Mouse (Mus musculus): ENCODE measurements around the gene Cpxm2. TPM values are rescaled to one million over a fixed set of nuclear protein-coding genes. Genes with fewer than 3 reads are reported as not detected.

Cpxm2 gene
- polyA plus RNA-seq, 1 experiment: not detected

DNA sequence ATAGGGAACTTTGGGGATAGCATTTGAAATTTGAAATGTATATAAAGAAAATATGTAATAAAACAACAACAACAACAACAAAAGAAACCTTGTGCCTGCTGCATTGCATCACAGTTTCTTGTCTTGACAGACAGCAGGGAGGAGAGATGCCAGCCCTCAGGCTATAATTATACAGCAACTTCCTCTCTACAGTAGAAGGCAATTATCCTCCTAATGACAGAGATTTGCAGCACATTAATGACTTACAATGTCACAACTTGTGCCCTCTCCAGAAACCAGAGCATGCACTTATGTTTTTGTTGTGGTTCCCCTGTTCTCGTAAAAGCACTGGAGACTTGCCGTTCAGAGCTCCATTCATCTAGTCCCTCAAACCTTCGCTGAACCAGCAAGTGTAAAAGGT, 44.2 kb downstream of the Cpxm2 start:
- no peaks in the 10 kb centered on the region for H3K79me3 ChIP-seq (ENCODE audit: low read depth)
- TF ChIP-seq MAX (IDR thresholded peaks at IDR 0.05) (no peak), FOSL1 (IDR thresholded peaks at IDR 0.05; ENCODE audit: insufficient read depth, low read length, poor library complexity, severe bottlenecking) (no peak), MYOD1 (IDR thresholded peaks at IDR 0.05; ENCODE audit: control insufficient read depth, insufficient read length, low read depth) (no peak), CTCF (IDR thresholded peaks at IDR 0.05; ENCODE audit: control insufficient read depth, insufficient read depth, insufficient read length) (no peak)
- H3K4me3 ChIP-seq (ENCODE audit: insufficient read depth, poor library complexity, severe bottlenecking): no peak overlapping the region
- no peak overlapping the region for H3ac ChIP-seq (ENCODE audit: control insufficient read depth, insufficient read length, low read depth)
- H3K36me3 ChIP-seq (ENCODE audit: control insufficient read depth, insufficient read depth): no peaks in the 10 kb centered on the region
- no peaks in the 10 kb centered on the region for H3K79me2 ChIP-seq (ENCODE audit: control insufficient read depth, insufficient read depth)
- peaks cover 8% of the 10 kb centered on the region for H3K27me3 ChIP-seq (ENCODE audit: control insufficient read depth, insufficient read depth, insufficient read length)

DNA sequence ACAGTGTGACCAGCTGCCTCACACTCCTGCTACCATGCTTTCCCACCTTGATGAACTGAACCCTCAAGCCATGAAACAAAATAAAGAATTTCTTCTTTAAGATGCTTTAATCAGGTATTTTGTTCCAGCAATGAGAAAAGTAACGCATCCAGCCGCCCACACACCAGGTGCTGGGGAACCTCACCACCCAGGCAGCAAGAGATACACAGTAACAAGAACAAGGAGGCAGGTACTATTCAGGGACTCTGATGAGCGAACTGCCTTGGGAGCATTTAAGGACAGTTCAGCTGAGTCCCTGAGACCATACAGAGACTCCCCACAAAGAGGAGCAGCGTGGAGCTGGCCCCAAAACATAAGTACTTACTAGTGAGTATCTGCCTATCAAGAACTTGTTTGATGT, 47.6 kb downstream of the Cpxm2 start:
- Histone ChIP-seq H3K4me3 (ENCODE audit: insufficient read depth, poor library complexity, severe bottlenecking) (no peak overlapping the region), H3K36me3 (ENCODE audit: control insufficient read depth, insufficient read depth) (no peaks in the 10 kb centered on the region), H3K79me3 (ENCODE audit: low read depth) (no peaks in the 10 kb centered on the region), H3ac (ENCODE audit: control insufficient read depth, insufficient read length, low read depth) (no peak overlapping the region), H3K79me2 (ENCODE audit: control insufficient read depth, insufficient read depth) (no peaks in the 10 kb centered on the region), H3K27me3 (ENCODE audit: control insufficient read depth, insufficient read depth, insufficient read length) (peaks cover 3% of the 10 kb centered on the region)
- no peak for TF ChIP-seq CEBPB (IDR thresholded peaks at IDR 0.05; ENCODE audit: low read depth)
- TF ChIP-seq CTCF (IDR thresholded peaks at IDR 0.05; ENCODE audit: control insufficient read depth, insufficient read depth, insufficient read length): no peak
- no peak for TF ChIP-seq MYOD1 (IDR thresholded peaks at IDR 0.05; ENCODE audit: control insufficient read depth, insufficient read length, low read depth)
- no peak for TF ChIP-seq FOSL1 (IDR thresholded peaks at IDR 0.05; ENCODE audit: insufficient read depth, low read length, poor library complexity, severe bottlenecking)
- no peak for TF ChIP-seq MAX (IDR thresholded peaks at IDR 0.05)
- TF ChIP-seq USF1 (IDR thresholded peaks at IDR 0.05; ENCODE audit: low read depth): no peak
- no peak for TF ChIP-seq MYOG (IDR thresholded peaks at IDR 0.05; ENCODE audit: control insufficient read depth, extremely low read depth, insufficient read length)

DNA sequence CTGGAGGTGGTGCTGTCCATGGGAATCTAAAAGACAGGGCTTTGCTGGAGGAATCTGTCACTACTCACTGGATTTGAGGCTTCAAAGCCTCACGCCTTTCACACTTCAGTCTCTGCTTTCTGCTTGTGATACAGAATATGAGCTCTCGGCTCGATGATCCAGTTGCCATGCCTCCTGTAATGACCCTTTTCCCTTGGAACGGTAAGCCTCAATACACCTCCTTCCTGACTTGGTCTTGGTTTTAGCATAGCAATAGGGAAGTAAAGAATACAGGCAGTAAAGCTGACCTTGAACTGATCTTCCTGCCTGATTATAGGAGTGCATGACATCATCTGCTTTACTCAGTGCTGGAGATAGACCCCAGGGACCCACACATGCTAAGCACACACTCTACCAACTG, 49.2 kb downstream of the Cpxm2 start:
- H3K79me2 ChIP-seq (ENCODE audit: control insufficient read depth, insufficient read depth): no peaks in the 10 kb centered on the region
- H3K36me3 ChIP-seq (ENCODE audit: control insufficient read depth, insufficient read depth): no peaks in the 10 kb centered on the region
- H3K79me3 ChIP-seq (ENCODE audit: low read depth): no peaks in the 10 kb centered on the region
- no peak overlapping the region for H3ac ChIP-seq (ENCODE audit: control insufficient read depth, insufficient read length, low read depth)
- TF ChIP-seq CTCF (IDR thresholded peaks at IDR 0.05; ENCODE audit: control insufficient read depth, insufficient read depth, insufficient read length): no peak
- no peak for TF ChIP-seq MAX (IDR thresholded peaks at IDR 0.05)
- no peak for TF ChIP-seq USF1 (IDR thresholded peaks at IDR 0.05; ENCODE audit: low read depth)
- no peak for TF ChIP-seq CEBPB (IDR thresholded peaks at IDR 0.05; ENCODE audit: low read depth)
- TF ChIP-seq MYOD1 (IDR thresholded peaks at IDR 0.05; ENCODE audit: control insufficient read depth, insufficient read length, low read depth): no peak
- no peak for TF ChIP-seq FOSL1 (IDR thresholded peaks at IDR 0.05; ENCODE audit: insufficient read depth, low read length, poor library complexity, severe bottlenecking)
- TF ChIP-seq MYOG (IDR thresholded peaks at IDR 0.05; ENCODE audit: control insufficient read depth, extremely low read depth, insufficient read length): no peak
- no peak overlapping the region for H3K4me3 ChIP-seq (ENCODE audit: insufficient read depth, poor library complexity, severe bottlenecking)
- peaks cover 3% of the 10 kb centered on the region for H3K27me3 ChIP-seq (ENCODE audit: control insufficient read depth, insufficient read depth, insufficient read length)

DNA sequence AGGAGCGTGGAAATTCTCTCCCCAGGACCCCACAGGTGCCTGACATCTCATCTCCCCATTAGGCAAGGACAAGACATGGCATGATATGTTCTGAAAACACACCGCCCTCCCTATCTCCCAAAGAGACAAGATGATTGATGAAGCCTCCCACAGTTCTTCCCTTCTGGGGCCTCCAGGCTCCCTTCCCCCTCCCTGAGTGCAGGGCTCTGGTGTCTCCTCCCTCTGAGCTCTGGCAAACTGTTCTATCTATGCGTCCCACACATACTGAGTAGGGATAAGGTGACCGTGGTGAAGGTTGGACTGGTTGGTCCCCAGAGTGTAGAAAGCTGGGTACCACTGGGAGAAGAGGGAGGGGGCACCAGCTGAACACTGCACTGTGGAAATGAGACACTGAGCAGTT, 56.1 kb downstream of the Cpxm2 start:
- H3K79me2 ChIP-seq (ENCODE audit: control insufficient read depth, insufficient read depth): no peaks in the 10 kb centered on the region
- H3K4me3 ChIP-seq (ENCODE audit: insufficient read depth, poor library complexity, severe bottlenecking): no peak overlapping the region
- no peaks in the 10 kb centered on the region for H3K36me3 ChIP-seq (ENCODE audit: control insufficient read depth, insufficient read depth)
- H3ac ChIP-seq (ENCODE audit: control insufficient read depth, insufficient read length, low read depth): no peak overlapping the region
- no peaks in the 10 kb centered on the region for H3K79me3 ChIP-seq (ENCODE audit: low read depth)
- H3K27me3 ChIP-seq (ENCODE audit: control insufficient read depth, insufficient read depth, insufficient read length): peaks cover 11% of the 10 kb centered on the region
- TF ChIP-seq MYOG (IDR thresholded peaks at IDR 0.05; ENCODE audit: control insufficient read depth, extremely low read depth, insufficient read length): no peak
- TF ChIP-seq USF1 (IDR thresholded peaks at IDR 0.05; ENCODE audit: low read depth): no peak
- no peak for TF ChIP-seq MAX (IDR thresholded peaks at IDR 0.05)
- TF ChIP-seq CTCF (IDR thresholded peaks at IDR 0.05; ENCODE audit: control insufficient read depth, insufficient read depth, insufficient read length): no peak
- TF ChIP-seq MYOD1 (IDR thresholded peaks at IDR 0.05; ENCODE audit: control insufficient read depth, insufficient read length, low read depth): no peak
- no peak for TF ChIP-seq CEBPB (IDR thresholded peaks at IDR 0.05; ENCODE audit: low read depth)
- TF ChIP-seq FOSL1 (IDR thresholded peaks at IDR 0.05; ENCODE audit: insufficient read depth, low read length, poor library complexity, severe bottlenecking): no peak

DNA sequence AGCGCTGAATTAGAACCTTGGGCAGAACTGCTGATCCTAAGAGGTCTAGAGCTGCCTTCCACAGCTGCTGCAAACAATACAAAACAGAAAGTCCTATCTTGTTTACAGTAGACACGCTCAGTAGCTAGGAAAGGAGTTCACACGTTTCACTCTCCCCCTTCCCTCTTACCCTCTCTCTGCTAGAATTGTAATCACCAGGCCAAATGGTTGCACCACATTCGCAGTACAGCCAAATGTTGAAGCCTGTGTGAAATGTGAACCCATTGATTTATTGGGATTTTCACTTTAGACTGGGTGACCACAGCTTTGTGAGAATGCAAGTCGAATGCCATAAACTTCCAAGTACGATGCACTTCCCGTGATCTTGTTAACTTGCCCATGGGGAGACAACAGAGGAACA, 59.9 kb downstream of the Cpxm2 start:
- H3ac ChIP-seq (ENCODE audit: control insufficient read depth, insufficient read length, low read depth): no peak overlapping the region
- H3K27me3 ChIP-seq (ENCODE audit: control insufficient read depth, insufficient read depth, insufficient read length): peaks cover 11% of the 10 kb centered on the region
- no peaks in the 10 kb centered on the region for H3K79me3 ChIP-seq (ENCODE audit: low read depth)
- TF ChIP-seq MYOG (IDR thresholded peaks at IDR 0.05; ENCODE audit: control insufficient read depth, extremely low read depth, insufficient read length) (no peak), USF1 (IDR thresholded peaks at IDR 0.05; ENCODE audit: low read depth) (no peak), FOSL1 (IDR thresholded peaks at IDR 0.05; ENCODE audit: insufficient read depth, low read length, poor library complexity, severe bottlenecking) (no peak), CEBPB (IDR thresholded peaks at IDR 0.05; ENCODE audit: low read depth) (no peak), MYOD1 (IDR thresholded peaks at IDR 0.05; ENCODE audit: control insufficient read depth, insufficient read length, low read depth) (no peak), MAX (IDR thresholded peaks at IDR 0.05) (no peak), CTCF (IDR thresholded peaks at IDR 0.05; ENCODE audit: control insufficient read depth, insufficient read depth, insufficient read length) (no peak)
- H3K4me3 ChIP-seq (ENCODE audit: insufficient read depth, poor library complexity, severe bottlenecking): no peak overlapping the region
- H3K79me2 ChIP-seq (ENCODE audit: control insufficient read depth, insufficient read depth): no peaks in the 10 kb centered on the region
- H3K36me3 ChIP-seq (ENCODE audit: control insufficient read depth, insufficient read depth): no peaks in the 10 kb centered on the region

DNA sequence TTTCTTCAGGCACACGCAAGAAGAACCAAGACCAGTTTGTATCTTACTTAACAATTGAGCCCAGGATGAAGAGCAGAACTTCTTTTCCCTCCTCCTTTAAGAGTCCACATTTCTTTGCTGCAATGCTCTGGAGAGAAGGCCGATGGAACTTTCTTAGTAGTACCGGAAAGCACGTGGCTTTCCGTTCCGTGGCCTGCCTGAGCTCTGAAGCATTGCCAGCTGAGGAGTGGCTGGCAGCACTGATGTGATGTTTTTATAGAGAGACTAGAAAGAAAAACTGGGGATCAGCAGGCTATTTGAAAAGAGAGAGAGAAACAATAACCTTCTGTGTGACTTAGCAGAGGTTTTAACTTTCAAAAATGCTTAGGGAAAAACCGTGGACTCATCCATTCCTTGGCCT, 63.0 kb downstream of the Cpxm2 start:
- TF ChIP-seq MAX (IDR thresholded peaks at IDR 0.05) (no peak), CTCF (IDR thresholded peaks at IDR 0.05; ENCODE audit: control insufficient read depth, insufficient read depth, insufficient read length) (no peak), FOSL1 (IDR thresholded peaks at IDR 0.05; ENCODE audit: insufficient read depth, low read length, poor library complexity, severe bottlenecking) (no peak), CEBPB (IDR thresholded peaks at IDR 0.05; ENCODE audit: low read depth) (no peak), USF1 (IDR thresholded peaks at IDR 0.05; ENCODE audit: low read depth) (no peak), MYOD1 (IDR thresholded peaks at IDR 0.05; ENCODE audit: control insufficient read depth, insufficient read length, low read depth) (no peak), MYOG (IDR thresholded peaks at IDR 0.05; ENCODE audit: control insufficient read depth, extremely low read depth, insufficient read length) (no peak)
- Histone ChIP-seq H3K4me3 (ENCODE audit: insufficient read depth, poor library complexity, severe bottlenecking) (no peak overlapping the region), H3K79me3 (ENCODE audit: low read depth) (no peaks in the 10 kb centered on the region), H3K79me2 (ENCODE audit: control insufficient read depth, insufficient read depth) (no peaks in the 10 kb centered on the region), H3K27me3 (ENCODE audit: control insufficient read depth, insufficient read depth, insufficient read length) (peaks cover 11% of the 10 kb centered on the region), H3ac (ENCODE audit: control insufficient read depth, insufficient read length, low read depth) (no peak overlapping the region), H3K36me3 (ENCODE audit: control insufficient read depth, insufficient read depth) (no peaks in the 10 kb centered on the region)

Data from C2C12 (cell line).